Mouse (Mus musculus) 416B (cell line): ENCODE measurements at regions not wholly inside any gene's neighbourhood (a gene's known extent, or its start where the extent isn't known, plus 50 kb on each side); places are given as distances from the start of the nearest gene placed in this dataset.

Source experiments
- DNase-seq: peaks from one replicate; pipeline ENCODE4 v3.0.0; 2011; ENCODE audit warnings: low read depth

DNA sequence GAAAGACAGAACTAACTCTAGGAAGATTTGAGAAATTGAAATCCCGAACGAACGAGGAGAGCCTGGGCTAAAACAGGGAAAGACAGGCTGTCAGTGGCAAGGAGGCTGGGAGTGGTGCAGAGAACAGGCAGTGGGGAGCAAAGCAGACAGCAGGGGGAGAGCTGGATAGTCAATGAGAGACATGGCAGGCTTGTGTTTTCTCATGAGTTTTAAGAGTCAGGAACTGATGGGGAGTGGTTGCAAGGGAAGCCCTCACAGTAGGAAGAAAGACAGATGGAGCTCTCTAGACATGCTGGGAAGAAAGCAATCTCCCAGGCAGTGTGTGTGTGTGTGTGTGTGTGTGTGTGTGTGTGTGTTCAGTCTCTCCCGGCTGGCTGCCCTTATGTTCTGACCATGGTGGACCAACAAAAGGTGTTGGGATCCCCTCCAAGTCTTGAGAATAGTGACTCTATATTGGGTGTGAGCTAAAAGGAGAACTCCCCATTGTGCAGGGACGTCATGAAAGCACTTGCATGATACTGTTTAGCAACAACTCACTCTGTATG is 577.9 kb downstream of the Plcl1 start:
- DNase-seq = no peak

DNA sequence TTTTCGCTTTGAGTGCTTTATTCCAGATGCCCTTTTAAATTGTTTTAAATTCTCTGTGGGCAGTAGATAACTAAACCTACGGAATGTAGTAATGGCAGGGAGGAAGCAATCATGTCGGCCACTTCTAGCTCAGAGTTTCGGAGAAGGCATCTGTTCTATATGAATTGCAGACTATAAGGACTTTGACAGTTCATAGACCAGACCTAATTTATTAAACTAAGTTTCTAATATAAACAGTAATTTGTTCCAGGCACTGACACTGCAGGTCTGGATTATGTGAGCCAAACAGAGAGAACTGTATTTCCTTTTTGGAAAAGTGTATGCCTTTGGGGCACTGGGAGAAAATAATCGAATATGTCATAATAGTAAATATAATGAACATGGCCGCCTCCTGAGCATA is 591.4 kb downstream of the Plcl1 start:
- DNase-seq = no peak
